Mouse (Mus musculus) lung, postnatal 0 days (tissue): ENCODE measurements around the gene Rufy2.

ENCODE experiments used
- CTCF ChIP-seq: IDR thresholded peaks from 2 replicates; pipeline ENCODE4 v1.5.1; 2016; ENCODE audit warnings: antibody characterized with exemption, mild to moderate bottlenecking
- EP300 ChIP-seq: IDR thresholded peaks from 2 replicates; pipeline ENCODE4 v1.6.1; 2016; ENCODE audit warnings: antibody characterized with exemption, mild to moderate bottlenecking, control low read depth

GRCm38 (mm10) chr10:63032956-63033355 lies 52.9 kb downstream of the Rufy2 start:
- no peak for TF ChIP-seq CTCF
- no peak for TF ChIP-seq EP300
